Mouse (Mus musculus) kidney, adult 11 months (tissue): ENCODE results near the gene Ccdc136.

Experiments
- DNase-seq: peaks from one replicate; pipeline ENCODE4 v3.0.0; 2022

The Ccdc136 gene

GRCm38 (mm10) chr6:29444773-29445172 is 48.7 kb downstream of the Ccdc136 start:
- DNase-seq, result peak; percentile 26

GRCm38 (mm10) chr6:29445354-29445753 is 49.2 kb downstream of the Ccdc136 start:
- no peak for DNase-seq

DNA sequence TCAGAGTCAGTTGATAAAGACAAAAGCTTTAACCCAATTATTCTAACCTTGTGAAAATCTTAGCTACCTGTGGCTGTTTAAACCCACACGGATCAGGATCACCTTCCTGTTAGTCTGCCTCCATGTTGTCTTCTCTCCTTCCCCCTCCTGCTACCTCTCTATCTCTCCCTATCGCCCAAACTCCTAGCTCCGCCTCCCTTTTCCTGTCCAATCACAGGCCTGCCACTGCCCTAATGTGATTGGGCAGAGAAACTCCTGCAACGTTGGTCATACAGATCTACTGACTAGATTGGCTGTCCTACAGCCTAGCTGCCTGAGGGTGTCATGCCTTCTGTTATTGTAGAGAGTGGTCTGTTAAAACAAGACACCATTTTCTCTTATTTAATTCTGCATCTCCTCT is 53.7 kb downstream of the Ccdc136 start:
- DNase-seq, result no peak

DNA sequence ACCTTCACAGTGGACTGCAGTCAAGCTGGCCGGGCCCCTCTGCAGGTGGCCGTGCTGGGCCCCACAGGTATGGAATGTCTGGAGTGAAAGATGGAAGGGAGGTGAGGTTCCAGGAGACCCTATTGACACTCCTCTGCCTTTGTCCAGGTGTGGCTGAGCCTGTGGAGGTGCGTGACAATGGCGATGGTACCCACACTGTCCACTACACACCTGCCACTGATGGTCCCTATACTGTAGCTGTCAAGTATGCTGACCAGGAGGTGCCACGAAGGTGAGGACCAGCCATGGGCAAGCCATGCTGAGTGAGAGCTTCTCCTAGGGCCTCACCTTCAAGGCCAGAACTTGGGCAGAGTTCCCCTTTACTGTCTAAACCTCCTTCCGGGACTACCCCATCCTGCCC is 54.6 kb downstream of the Ccdc136 start:
- no peak for DNase-seq

- no peak for DNase-seq
These were observed 65.4 kb downstream of the Ccdc136 start for GRCm38 (mm10) chr6:29461502-29461901.

GRCm38 (mm10) chr6:29463388-29463787 is 67.3 kb downstream of the Ccdc136 start:
- no peak for DNase-seq

DNA sequence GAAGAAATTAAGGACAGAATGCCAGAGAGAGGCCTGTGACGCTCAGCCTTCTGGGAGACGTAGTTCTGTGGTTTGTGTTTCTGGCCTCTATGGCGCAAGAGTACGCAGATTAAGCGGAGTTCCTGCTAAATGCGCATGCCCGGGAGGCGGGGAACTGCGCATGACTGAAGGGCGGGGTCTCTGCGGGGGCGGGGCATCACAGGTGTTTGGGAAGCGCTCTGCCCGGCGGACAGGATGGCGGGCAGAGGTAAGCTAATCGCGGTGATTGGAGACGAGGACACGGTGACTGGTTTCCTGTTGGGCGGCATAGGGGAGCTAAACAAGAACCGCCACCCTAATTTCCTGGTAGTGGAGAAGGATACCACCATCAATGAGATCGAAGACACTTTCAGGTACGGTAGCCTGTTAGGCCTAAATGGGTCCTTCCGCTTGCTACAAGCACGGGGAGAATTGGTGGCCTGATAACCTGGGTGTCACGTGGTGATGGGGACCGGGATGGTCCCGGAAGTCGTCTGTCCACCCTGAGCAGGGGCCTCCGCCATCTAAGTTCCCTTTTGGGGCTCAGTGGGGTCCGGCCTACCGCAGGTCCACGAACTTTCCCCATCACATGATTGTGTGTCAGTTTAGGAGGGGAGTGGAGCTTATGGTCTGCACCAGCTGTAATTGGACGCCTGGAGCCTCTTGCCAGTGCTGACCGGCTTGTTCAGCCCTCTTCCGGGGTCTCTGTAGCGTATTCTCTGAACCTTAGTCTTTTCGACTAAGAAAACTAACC is 71.7 kb downstream of the Ccdc136 start, which contains the start of gene Atp6v1f:
Gene Atp6v1f, plus strand, starts transcription at position 136 of the 772 bp plus-strand sequence.
- peak; percentile 91 for DNase-seq

DNA sequence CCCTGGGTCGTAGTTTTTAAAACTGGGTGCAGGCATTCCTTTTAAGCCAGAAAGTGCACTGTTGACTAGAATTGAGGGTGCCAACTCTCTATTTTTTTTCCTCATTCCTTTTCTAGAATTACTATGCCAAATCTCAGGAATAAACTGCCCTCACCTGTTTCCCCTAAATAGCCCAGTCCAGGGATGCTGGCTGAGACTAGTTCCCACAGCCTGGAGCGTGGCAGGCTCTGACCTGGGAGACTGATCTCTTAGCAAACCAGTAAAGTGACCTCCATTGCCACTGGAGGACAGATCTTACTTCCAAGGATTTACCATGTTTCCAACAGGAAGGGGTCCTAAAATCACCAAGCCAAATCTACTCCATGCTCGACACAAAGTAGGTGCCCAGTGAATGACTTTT is 72.7 kb downstream of the Ccdc136 start:
- DNase-seq, result peak; percentile 64

- no peak for DNase-seq
These were observed 75.0 kb downstream of the Ccdc136 start, which contains the start of gene Atp6v1fnb for GRCm38 (mm10) chr6:29471137-29471536. Gene Atp6v1fnb, plus strand, starts transcription at chr6:29471437.

DNA sequence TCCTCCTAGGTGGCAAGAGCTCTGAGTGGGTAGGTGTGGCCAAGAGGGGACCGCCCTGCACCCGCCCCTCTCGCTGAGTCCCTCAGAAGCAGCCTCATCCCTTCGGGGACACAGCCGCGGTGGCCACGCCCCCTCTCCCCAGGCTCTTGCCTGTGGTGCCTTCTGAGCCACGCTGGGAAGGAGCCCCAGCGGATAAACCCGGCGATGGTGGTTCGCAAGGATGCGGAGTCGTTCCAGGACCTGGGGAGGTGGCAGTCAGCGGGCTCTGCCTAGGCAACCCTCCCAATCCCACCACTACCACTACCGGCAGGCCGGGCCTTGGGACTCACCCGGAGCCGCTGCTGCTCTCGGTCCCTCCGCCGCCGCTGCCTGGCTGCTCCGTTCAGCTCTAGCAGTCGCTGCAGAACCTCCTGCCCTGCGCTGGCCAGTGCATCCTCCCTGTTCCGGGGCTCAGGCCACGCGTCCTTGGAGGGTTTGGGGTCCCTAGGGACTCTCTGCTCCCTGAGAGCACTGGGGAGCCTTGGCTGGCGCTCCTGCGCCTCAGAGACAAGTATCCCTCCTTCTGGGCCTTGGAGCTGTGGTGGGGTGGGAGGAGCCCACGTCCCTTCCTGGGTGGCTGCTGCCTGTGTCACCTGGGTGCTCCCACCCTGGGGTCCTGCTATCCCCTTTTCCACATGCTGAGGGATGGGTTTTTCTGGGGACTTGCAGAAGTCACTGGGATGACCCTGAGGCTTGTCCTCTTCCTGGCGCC is 78.0 kb downstream of the Ccdc136 start:
- DNase-seq, result peak; percentile 88

DNA sequence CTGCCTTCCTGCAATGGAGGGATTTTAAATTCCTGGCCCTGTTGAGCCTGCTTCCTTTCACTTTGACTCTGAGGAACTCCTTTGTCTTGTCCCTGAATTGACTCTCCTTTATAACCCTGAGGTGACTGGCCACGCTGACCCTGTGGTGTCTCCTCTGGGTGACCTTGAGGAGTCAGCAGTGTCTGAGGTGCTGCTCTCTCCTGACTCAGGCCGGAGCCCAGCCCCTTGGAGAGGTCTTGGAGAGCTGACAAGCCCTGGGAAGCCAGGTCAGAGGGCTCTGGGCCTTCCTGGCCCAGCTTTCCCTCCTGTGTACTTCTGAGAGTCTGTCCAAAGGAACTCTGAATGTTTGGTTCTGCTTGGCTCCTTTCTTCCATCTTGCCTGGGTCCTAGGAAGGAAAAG is 78.6 kb downstream of the Ccdc136 start:
- DNase-seq, result peak; percentile 73
